Mouse (Mus musculus): ENCODE measurements around the gene Ndst2. TPM values are rescaled to one million over a fixed set of nuclear protein-coding genes. Genes with fewer than 3 reads are reported as not detected.
"Not testable (repeated sequence)": the region's sequence is repeated elsewhere in the genome, so short reads cannot be mapped to it uniquely, and the experiment has no call there.

Ndst2 gene
- polyA plus RNA-seq, 1 experiment from 2014 or later, result 23.4 TPM

GRCm38 (mm10) chr14:20708239-20708638, 26.1 kb downstream of the Ndst2 start:
- 13% methylated on average over 10 of the region's 10 CpGs for WGBS
- no peak for ATAC-seq (ENCODE audit: low FRiP score, low read depth)
- no peak overlapping the region for H3K27ac ChIP-seq

GRCm38 (mm10) chr14:20707201-20708190, 26.9 kb downstream of the Ndst2 start, which contains the start of gene Zswim8:
TSS of gene Zswim8 (plus strand) at chr14:20707552.
- H3K4me3 ChIP-seq, result peak within 1 kb of the TSS; percentile 98
- peak within 1 kb of the TSS; percentile 80 for H3K27ac ChIP-seq
- H3K4me2 ChIP-seq (replicated peaks), result peak within 1 kb of the TSS; percentile 86
- H3K36me3 ChIP-seq, result peaks cover 38% of the 10 kb centered on the region
- peak within 1 kb of the TSS; percentile 95 for H3K9ac ChIP-seq
- peaks cover 18% of the 10 kb centered on the region for H3K4me1 ChIP-seq
- ATAC-seq (ENCODE audit: low FRiP score, low read depth), result peak; percentile 95
- no peaks in the 10 kb centered on the region for H3K27me3 ChIP-seq (replicated peaks)
- under 1% methylated on average over 80 of the region's 80 CpGs for WGBS
- no peaks in the 10 kb centered on the region for H3K9me3 ChIP-seq

More at GRCm38 (mm10) chr14:20708239-20708638, 26.1 kb downstream of the Ndst2 start:
- peaks cover 18% of the 10 kb centered on the region for H3K4me1 ChIP-seq
- peaks cover 46% of the 10 kb centered on the region for H3K36me3 ChIP-seq
- peak overlapping the region; percentile 98 for H3K4me3 ChIP-seq
- peak overlapping the region; percentile 95 for H3K9ac ChIP-seq
- no peaks in the 10 kb centered on the region for H3K9me3 ChIP-seq
- H3K27me3 ChIP-seq (replicated peaks), result no peaks in the 10 kb centered on the region
- peak overlapping the region; percentile 86 for H3K4me2 ChIP-seq (replicated peaks)

- not testable (repeated sequence) for H3K27me3 ChIP-seq (replicated peaks); H3K9me3 ChIP-seq; ATAC-seq (ENCODE audit: low FRiP score, low read depth)
- peak overlapping the region; percentile 84 for H3K4me3 ChIP-seq
- WGBS, result 12% methylated on average over 8 of the region's 8 CpGs
- H3K4me1 ChIP-seq, result peaks cover 23% of the 10 kb centered on the region
- peaks cover 11% of the 10 kb centered on the region; the same call in 1 of the 2 replicates for H3K36me3 ChIP-seq
- H3K4me2 ChIP-seq (replicated peaks), result peak overlapping the region; percentile 69
- H3K27ac ChIP-seq, result peak overlapping the region; percentile 74
- H3K9ac ChIP-seq, result peak overlapping the region; percentile 84
Measured at GRCm38 (mm10) chr14:20703461-20703860, 30.9 kb downstream of the Ndst2 start.

GRCm38 (mm10) chr14:20702741-20703381, 31.5 kb downstream of the Ndst2 start, which contains the start of gene Chchd1:
TSS of gene Chchd1 (plus strand) at chr14:20703006.
- Histone ChIP-seq H3K4me1 (peaks cover 25% of the 10 kb centered on the region), H3K27me3 (replicated peaks) (no peaks in the 10 kb centered on the region), H3K9me3 (no peaks in the 10 kb centered on the region), H3K9ac (peak within 1 kb of the TSS; percentile 84), H3K4me3 (peak within 1 kb of the TSS; percentile 84), H3K27ac (peak within 1 kb of the TSS; percentile 74), H3K36me3 (peaks cover 14% of the 10 kb centered on the region; the same call in 1 of the 2 replicates), H3K4me2 (replicated peaks) (peak within 1 kb of the TSS; percentile 69)
- WGBS, result under 1% methylated on average over 61 of the region's 61 CpGs
- peak; percentile 52; the same call in 1 of the 2 replicates for ATAC-seq (ENCODE audit: low FRiP score, low read depth)

GRCm38 (mm10) chr14:20702096-20702740, 32.1 kb downstream of the Ndst2 start:
- 17% methylated on average over 15 of the region's 15 CpGs for WGBS
- Histone ChIP-seq H3K9ac (peak overlapping the region; percentile 84), H3K36me3 (peaks cover 14% of the 10 kb centered on the region; the same call in 1 of the 2 replicates), H3K9me3 (no peaks in the 10 kb centered on the region), H3K4me3 (peak overlapping the region; percentile 84), H3K27ac (peak overlapping the region; percentile 74; the same call in 1 of the 2 replicates), H3K4me1 (peaks cover 30% of the 10 kb centered on the region), H3K4me2 (replicated peaks) (peak overlapping the region; percentile 69), H3K27me3 (replicated peaks) (no peaks in the 10 kb centered on the region)
- ATAC-seq (ENCODE audit: low FRiP score, low read depth), result 0 out of 2 replicates have a peak, but pooled peaks have one; percentile 11

- Histone ChIP-seq H3K27ac (no peak overlapping the region), H3K4me3 (0 out of 2 replicates have a peak overlapping the region, but pooled peaks have one; percentile 84), H3K27me3 (replicated peaks) (no peaks in the 10 kb centered on the region), H3K9me3 (no peaks in the 10 kb centered on the region), H3K4me1 (peaks cover 37% of the 10 kb centered on the region), H3K36me3 (peaks cover 14% of the 10 kb centered on the region; the same call in 1 of the 2 replicates), H3K9ac (0 out of 2 replicates have a peak overlapping the region, but pooled peaks have one; percentile 9), H3K4me2 (replicated peaks) (peak overlapping the region; percentile 69)
- WGBS, result 85% methylated on average over 8 of the region's 8 CpGs
- ATAC-seq (ENCODE audit: low FRiP score, low read depth), result no peak
Measured at GRCm38 (mm10) chr14:20701554-20701953, 32.8 kb downstream of the Ndst2 start.

GRCm38 (mm10) chr14:20700362-20700761, 34.0 kb downstream of the Ndst2 start:
- Histone ChIP-seq H3K27ac (no peak overlapping the region), H3K27me3 (replicated peaks) (no peaks in the 10 kb centered on the region), H3K9me3 (no peaks in the 10 kb centered on the region), H3K4me2 (replicated peaks) (no peak overlapping the region), H3K4me1 (peaks cover 46% of the 10 kb centered on the region), H3K9ac (no peak overlapping the region), H3K4me3 (no peak overlapping the region), H3K36me3 (peaks cover 11% of the 10 kb centered on the region; the same call in 1 of the 2 replicates)
- ATAC-seq (ENCODE audit: low FRiP score, low read depth), result no peak
- 93% methylated on average over 3 of the region's 3 CpGs for WGBS

GRCm38 (mm10) chr14:20698515-20698914, 35.8 kb downstream of the Ndst2 start:
- 95% methylated on average over 2 of the region's 2 CpGs for WGBS
- Histone ChIP-seq H3K9ac (0 out of 2 replicates have a peak overlapping the region, but pooled peaks have one; percentile 19), H3K4me1 (peaks cover 49% of the 10 kb centered on the region), H3K27me3 (replicated peaks) (no peaks in the 10 kb centered on the region), H3K36me3 (peaks cover 10% of the 10 kb centered on the region), H3K4me3 (no peak overlapping the region), H3K27ac (no peak overlapping the region), H3K4me2 (replicated peaks) (peak overlapping the region; percentile 82), H3K9me3 (no peaks in the 10 kb centered on the region)
- no peak for ATAC-seq (ENCODE audit: low FRiP score, low read depth)

- Histone ChIP-seq H3K4me3 (peak overlapping the region; percentile 73), H3K4me1 (peaks cover 47% of the 10 kb centered on the region), H3K4me2 (replicated peaks) (peak overlapping the region; percentile 82), H3K36me3 (peaks cover 25% of the 10 kb centered on the region), H3K27ac (no peak overlapping the region), H3K9ac (peak overlapping the region; percentile 49), H3K27me3 (replicated peaks) (no peaks in the 10 kb centered on the region), H3K9me3 (no peaks in the 10 kb centered on the region)
- no peak for ATAC-seq (ENCODE audit: low FRiP score, low read depth)
- WGBS, result 8% methylated on average over 1 of the region's 1 CpGs
Measured at GRCm38 (mm10) chr14:20696986-20697385, 37.4 kb downstream of the Ndst2 start.

- Histone ChIP-seq H3K4me1 (peaks cover 37% of the 10 kb centered on the region), H3K4me2 (replicated peaks) (peak overlapping the region; percentile 82), H3K4me3 (peak overlapping the region; percentile 73), H3K9ac (peak overlapping the region; percentile 79), H3K9me3 (no peaks in the 10 kb centered on the region), H3K27me3 (replicated peaks) (no peaks in the 10 kb centered on the region), H3K36me3 (peaks cover 36% of the 10 kb centered on the region), H3K27ac (peak overlapping the region; percentile 91)
- no peak for ATAC-seq (ENCODE audit: low FRiP score, low read depth)
- 12% methylated on average over 27 of the region's 27 CpGs for WGBS
Measured at GRCm38 (mm10) chr14:20695761-20696520, 38.4 kb downstream of the Ndst2 start.

Data from neural tube, embryonic 12.5 days (tissue).